Mouse (Mus musculus): ENCODE measurements around the gene Dpf2.

Dpf2 gene

GRCm38 (mm10) chr19:5864710-5865398 is 48.0 kb downstream of the Dpf2 start:
- no peak for DNase-seq (ENCODE audit: low read depth, low spot score)

GRCm38 (mm10) chr19:5863776-5864175 is 49.0 kb downstream of the Dpf2 start:
- DNase-seq (ENCODE audit: low read depth, low spot score): no peak

GRCm38 (mm10) chr19:5862335-5863085 is 50.3 kb downstream of the Dpf2 start:
- no peak for DNase-seq (ENCODE audit: low read depth, low spot score)

GRCm38 (mm10) chr19:5856604-5857003 is 56.2 kb downstream of the Dpf2 start:
- no peak for DNase-seq (ENCODE audit: low read depth, low spot score)

- DNase-seq (ENCODE audit: low read depth, low spot score): no peak
Observed at GRCm38 (mm10) chr19:5852035-5852722, 60.6 kb downstream of the Dpf2 start.

GRCm38 (mm10) chr19:5851481-5851971 is 61.3 kb downstream of the Dpf2 start:
- no peak for DNase-seq (ENCODE audit: low read depth, low spot score)

- no peak for DNase-seq (ENCODE audit: low read depth, low spot score)
Observed at GRCm38 (mm10) chr19:5850860-5851259, 62.0 kb downstream of the Dpf2 start.

GRCm38 (mm10) chr19:5849843-5850527 is 62.8 kb downstream of the Dpf2 start:
- peak; percentile 72 for DNase-seq (ENCODE audit: low read depth, low spot score)

GRCm38 (mm10) chr19:5848826-5849672 is 63.8 kb downstream of the Dpf2 start:
- no peak for DNase-seq (ENCODE audit: low read depth, low spot score)

GRCm38 (mm10) chr19:5848032-5848825 is 64.6 kb downstream of the Dpf2 start:
- DNase-seq (ENCODE audit: low read depth, low spot score): no peak

- no peak for DNase-seq (ENCODE audit: low read depth, low spot score)
Observed at GRCm38 (mm10) chr19:5847306-5847796, 65.5 kb downstream of the Dpf2 start.

GRCm38 (mm10) chr19:5846557-5847305 is 66.1 kb downstream of the Dpf2 start:
- DNase-seq (ENCODE audit: low read depth, low spot score): peak; percentile 59
